Mouse (Mus musculus) liver, adult 2 months (tissue): ENCODE results near the gene Tenm2.

Source experiments
- CTCF ChIP-seq: fragments of 200-500 bp; IDR thresholded peaks from 2 replicates; pipeline ENCODE4 v1.5.1; 2011; ENCODE audit warnings: low read depth, low read length, control low read depth
- POLR2A ChIP-seq: fragments of 200-500 bp; IDR thresholded peaks from 2 replicates; pipeline ENCODE4 v1.6.1; 2011; ENCODE audit warnings: low read length, control low read depth; ENCODE audit not compliant: insufficient read depth; ENCODE audit errors: extremely low read depth

DNA sequence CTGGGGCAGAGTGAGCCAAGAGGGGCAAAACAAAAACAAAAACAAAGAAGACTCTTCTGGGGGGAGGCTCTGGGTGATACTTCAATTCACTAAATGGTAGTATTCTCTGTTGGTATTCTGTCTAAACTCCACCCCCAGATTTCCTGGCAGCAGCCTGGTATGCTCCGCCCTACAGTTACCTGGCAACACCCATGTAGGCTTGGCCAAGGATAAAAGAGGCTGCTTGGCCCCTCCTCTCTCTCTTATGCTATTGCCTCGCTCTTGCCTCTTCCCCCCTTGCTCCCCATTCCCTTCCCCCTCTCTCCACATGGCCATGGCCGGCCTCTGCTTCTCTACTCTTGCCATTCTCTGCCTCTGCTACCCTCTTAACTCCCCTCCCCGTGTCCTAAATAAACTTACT lies 687.6 kb downstream of the Tenm2 start:
- TF ChIP-seq CTCF (no peak), POLR2A (no peak)
